Mouse (Mus musculus) G1E (cell line): ENCODE results near the gene Vax1. TPM values are rescaled to one million over a fixed set of nuclear protein-coding genes. Genes with fewer than 3 reads are reported as not detected.

Experiments used
- ATAC-seq: 2 replicates; pipeline ENCODE4 v1.8.0; 2016; ENCODE audit warnings: mild to moderate bottlenecking; ENCODE audit not compliant: insufficient number of reproducible peaks, poor library complexity, low FRiP score, severe bottlenecking; ENCODE audit errors: extremely low read depth
- DNase-seq: peaks from one replicate; pipeline ENCODE4 v3.0.0; 2012; ENCODE audit warnings: low spot score
- H3K27me3 ChIP-seq: 2 replicates; pipeline ENCODE4 v1.6.1; 2012; ENCODE audit warnings: mild to moderate bottlenecking, low read length, inconsistent platforms; ENCODE audit not compliant: insufficient read depth
- H3K36me3 ChIP-seq: replicated peaks from 2 replicates; pipeline ENCODE3; 2012; ENCODE audit warnings: mild to moderate bottlenecking, inconsistent platforms
- H3K4me1 ChIP-seq: 2 replicates; pipeline ENCODE4 v1.6.1; 2012; ENCODE audit warnings: low read depth, low read length, inconsistent platforms, mixed read lengths; ENCODE audit not compliant: insufficient read depth
- H3K4me3 ChIP-seq: 2 replicates; pipeline ENCODE4 v1.5.1; 2012; ENCODE audit warnings: low read depth, mild to moderate bottlenecking, inconsistent platforms, low read length, moderate library complexity, mixed read lengths
- H3K9me3 ChIP-seq: replicated peaks from 2 replicates; pipeline ENCODE4 v1.6.1; 2012; ENCODE audit warnings: inconsistent platforms
- CTCF ChIP-seq: IDR thresholded peaks from 2 replicates; pipeline ENCODE4 v1.5.1; 2012; ENCODE audit warnings: low read depth, low read length, inconsistent platforms, mixed read lengths
- GATA1 ChIP-seq: IDR thresholded peaks from 2 replicates; pipeline ENCODE4 v1.6.1; 2012; ENCODE audit warnings: borderline replicate concordance, low read length, inconsistent platforms, mixed read lengths
- GATA2 ChIP-seq: IDR thresholded peaks from 2 replicates; pipeline ENCODE4 v1.6.1; 2012; ENCODE audit warnings: low read depth, low read length, inconsistent platforms, borderline replicate concordance
- POLR2AphosphoS5 ChIP-seq: IDR thresholded peaks from 2 replicates; pipeline ENCODE4 v1.6.1; 2012; ENCODE audit warnings: low read depth, low read length, inconsistent platforms; ENCODE audit not compliant: insufficient replicate concordance
- TAL1 ChIP-seq: conservative IDR thresholded peaks from 2 replicates; pipeline ENCODE4 v1.6.1; 2012; ENCODE audit warnings: low read depth, low read length, inconsistent platforms, mixed read lengths
- polyA plus RNA-seq: library from polyadenylated mRNA; stranded (reverse); fragments of >175 nt; gene quantifications from 2 replicates; pipeline ENCODE4 v1.2.3, GENCODE M21; 2012
- total RNA-seq, 2 experiments: library from RNA; stranded (forward) in 1 of 2; stranded (reverse) in 1 of 2; fragments of 200-1000 nt in 1 of 2; fragments of >200 nt in 1 of 2; fragmentation: Nextera tagmentation in 1 of 2; gene quantifications; 2 replicates each; pipeline ENCODE4 v1.2.3; 2014 to 2017

Gene Vax1
- total and polyA plus RNA-seq, 3 experiments, result not detected

- no peak for TF ChIP-seq GATA1
- TF ChIP-seq TAL1, result no peak
- TF ChIP-seq GATA2, result no peak
- TF ChIP-seq POLR2AphosphoS5, result no peak
- no peak for TF ChIP-seq CTCF
- Histone ChIP-seq H3K27me3 (no peaks in the 10 kb centered on the region), H3K36me3 (no peaks in the 10 kb centered on the region), H3K4me3 (no peak overlapping the region), H3K9me3 (no peaks in the 10 kb centered on the region), H3K4me1 (no peaks in the 10 kb centered on the region)
- ATAC-seq (no peak), DNase-seq (no peak)
Observed at GRCm38 (mm10) chr19:59135387-59135786, 34.5 kb downstream of the Vax1 start.

DNA sequence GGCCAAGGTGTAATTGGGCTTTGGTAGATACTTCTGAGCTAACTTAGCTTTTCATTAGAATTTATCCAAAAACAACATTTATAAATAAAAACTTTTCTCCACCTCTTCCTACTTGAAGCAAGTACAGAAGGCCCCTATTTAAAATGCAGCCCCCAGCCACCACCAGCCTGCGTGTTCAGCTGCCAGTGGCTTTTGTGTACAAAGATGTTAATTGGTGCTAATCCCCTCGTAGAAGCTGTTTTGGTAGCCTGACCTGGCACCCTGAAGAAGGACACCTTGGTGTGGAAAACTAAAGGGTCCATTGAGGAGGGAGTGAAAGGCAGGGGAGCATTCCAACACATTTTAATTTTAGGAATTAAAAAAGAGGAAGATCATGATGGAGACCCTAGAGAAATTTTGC, 34.9 kb downstream of the Vax1 start:
- no peak for TF ChIP-seq GATA2
- no peak for TF ChIP-seq GATA1
- TF ChIP-seq POLR2AphosphoS5, result no peak
- TF ChIP-seq CTCF, result no peak
- TF ChIP-seq TAL1, result no peak
- no peak overlapping the region for H3K4me3 ChIP-seq
- H3K36me3 ChIP-seq, result no peaks in the 10 kb centered on the region
- H3K27me3 ChIP-seq, result no peaks in the 10 kb centered on the region
- DNase-seq (no peak), ATAC-seq (no peak)
- H3K9me3 ChIP-seq, result no peaks in the 10 kb centered on the region
- H3K4me1 ChIP-seq, result no peaks in the 10 kb centered on the region

DNA sequence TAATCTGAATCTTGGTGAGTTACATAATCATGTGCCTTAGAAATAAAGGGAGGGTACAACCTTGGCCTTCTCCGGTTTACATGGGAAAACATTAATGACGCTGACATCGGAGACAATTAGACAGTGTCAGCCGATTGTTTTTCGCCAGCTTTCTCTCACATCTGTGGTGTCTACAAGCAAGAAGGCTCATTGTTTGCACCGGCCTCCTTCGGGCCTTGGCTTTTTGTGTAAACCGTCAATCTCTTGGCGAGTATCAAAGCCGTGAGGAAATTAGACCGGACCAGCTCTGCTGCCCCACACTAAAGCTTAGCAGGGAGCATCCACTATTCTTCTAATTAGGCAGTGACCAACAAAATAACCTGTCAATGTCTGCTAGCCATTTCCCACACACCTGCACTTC, 36.7 kb downstream of the Vax1 start:
- ATAC-seq, result no peak
- Histone ChIP-seq H3K27me3 (no peaks in the 10 kb centered on the region), H3K4me1 (no peaks in the 10 kb centered on the region), H3K4me3 (no peak overlapping the region), H3K9me3 (no peaks in the 10 kb centered on the region), H3K36me3 (no peaks in the 10 kb centered on the region)
- DNase-seq, result no peak
- no peak for TF ChIP-seq CTCF
- TF ChIP-seq TAL1, result no peak
- TF ChIP-seq POLR2AphosphoS5, result no peak
- no peak for TF ChIP-seq GATA2
- TF ChIP-seq GATA1, result no peak

DNA sequence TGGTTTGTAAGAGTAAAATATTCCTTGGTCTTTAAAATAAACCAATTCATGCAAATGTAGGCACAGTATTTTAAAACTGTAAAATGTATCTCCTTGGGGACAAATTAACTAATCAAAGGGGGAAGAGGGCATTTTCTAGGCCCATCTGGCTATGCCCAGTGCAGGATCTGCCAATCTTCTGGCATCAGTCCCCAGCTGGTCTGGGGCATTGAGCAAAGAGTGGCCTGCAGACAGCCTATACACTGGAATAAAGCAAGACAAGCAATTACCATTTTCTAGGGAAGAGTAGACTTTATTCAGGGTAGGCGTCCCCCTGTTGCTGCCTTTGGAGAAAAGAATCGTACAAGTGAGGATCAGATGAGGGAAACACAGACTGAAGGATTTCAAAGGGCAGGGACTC, 40.2 kb downstream of the Vax1 start:
- Histone ChIP-seq H3K9me3 (no peaks in the 10 kb centered on the region), H3K27me3 (0 out of 2 replicates have a peak, but pooled peaks cover 2% of the 10 kb centered on the region), H3K4me3 (no peak overlapping the region), H3K4me1 (no peaks in the 10 kb centered on the region), H3K36me3 (no peaks in the 10 kb centered on the region)
- no peak for ATAC-seq
- TF ChIP-seq CTCF (no peak), POLR2AphosphoS5 (no peak), GATA2 (no peak), GATA1 (no peak), TAL1 (no peak)
- no peak for DNase-seq

DNA sequence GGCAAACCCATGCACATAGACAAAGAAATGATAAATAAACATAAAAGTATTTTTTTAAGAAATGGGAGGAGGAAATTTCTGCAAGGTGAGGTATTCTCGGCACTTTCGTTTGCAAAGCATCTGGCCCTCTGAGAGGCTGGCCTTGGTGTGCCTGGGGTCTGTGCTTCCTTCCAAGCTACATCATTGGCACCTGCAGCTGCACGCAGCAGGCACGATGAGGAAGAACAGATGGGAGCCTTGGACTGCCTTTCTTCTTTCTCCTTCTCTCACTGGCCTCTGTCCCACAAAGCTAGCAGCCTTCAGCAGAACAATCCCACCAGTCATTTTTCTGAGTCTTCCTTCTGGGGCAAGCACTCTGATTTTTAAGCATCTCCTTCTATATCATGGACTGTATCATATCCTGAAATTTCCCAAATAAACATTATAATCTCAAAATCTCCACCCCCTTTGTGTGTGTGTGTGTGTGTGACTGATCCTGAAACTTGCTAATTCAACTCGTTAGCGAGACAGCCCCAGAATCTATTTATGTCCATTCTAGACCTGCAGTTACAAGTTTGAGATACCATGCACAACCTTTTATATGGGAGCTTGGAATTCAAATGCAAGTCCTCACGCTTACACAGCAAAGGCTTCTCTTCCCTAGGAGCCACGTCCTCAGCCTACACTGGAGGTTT, 41.2 kb downstream of the Vax1 start:
- Histone ChIP-seq H3K9me3 (no peaks in the 10 kb centered on the region), H3K27me3 (0 out of 2 replicates have a peak, but pooled peaks cover 2% of the 10 kb centered on the region), H3K36me3 (no peaks in the 10 kb centered on the region), H3K4me3 (no peak overlapping the region), H3K4me1 (no peaks in the 10 kb centered on the region)
- ATAC-seq, result no peak
- TF ChIP-seq CTCF, result no peak
- TF ChIP-seq GATA1, result no peak
- no peak for DNase-seq

DNA sequence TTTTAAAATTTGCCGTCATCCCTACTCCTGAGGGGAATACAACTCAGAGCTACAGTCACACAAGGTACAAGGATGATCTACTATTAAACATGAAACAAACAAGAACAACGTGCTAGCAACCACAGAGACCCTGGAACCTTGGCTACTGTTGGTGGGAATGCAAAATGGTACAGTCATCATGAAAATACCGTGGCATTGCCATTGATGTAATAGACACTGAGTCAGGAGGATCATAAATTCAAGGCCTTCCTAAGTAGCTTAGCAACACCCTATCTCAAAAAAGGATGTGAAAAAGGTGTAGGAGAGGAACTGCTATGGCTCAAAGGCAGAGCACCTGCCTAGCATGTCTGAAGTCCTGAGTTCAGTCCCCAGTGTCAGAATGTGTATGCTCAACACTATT, 42.4 kb downstream of the Vax1 start:
- H3K27me3 ChIP-seq, result 0 out of 2 replicates have a peak, but pooled peaks cover 2% of the 10 kb centered on the region
- TF ChIP-seq GATA2 (no peak), CTCF (no peak), GATA1 (no peak), TAL1 (no peak), POLR2AphosphoS5 (no peak)
- H3K9me3 ChIP-seq, result no peaks in the 10 kb centered on the region
- ATAC-seq (no peak), DNase-seq (no peak)
- no peaks in the 10 kb centered on the region for H3K4me1 ChIP-seq
- H3K36me3 ChIP-seq, result no peaks in the 10 kb centered on the region
- H3K4me3 ChIP-seq, result no peak overlapping the region

Other genes starting within 250 kb of the Vax1 start
- gene Eno4, start 226.6 kb downstream of the Vax1 start, total RNA-seq (2014; fragmentation: Nextera tagmentation), result not detected in 2 replicates
- gene Eno4, start 226.6 kb downstream of the Vax1 start, total RNA-seq (2017), result 0.05 and 0.23 TPM in 2 replicates
- gene Eno4, start 226.6 kb downstream of the Vax1 start, polyA plus RNA-seq, result 0.11 TPM in 2 replicates
- gene Hspa12a, start 226.4 kb downstream of the Vax1 start, total RNA-seq (2014; fragmentation: Nextera tagmentation), result not detected in 2 replicates
- gene Hspa12a, start 226.4 kb downstream of the Vax1 start, total RNA-seq (2017), result 0.58 and 1.3 TPM in 2 replicates
- gene Hspa12a, start 226.4 kb downstream of the Vax1 start, polyA plus RNA-seq, result not detected in 2 replicates
- not detected in 2 replicates for gene Shtn1, start 94.0 kb downstream of the Vax1 start, total RNA-seq (2014; fragmentation: Nextera tagmentation)
- 0.27 TPM in 1 of 2 replicates, not detected in the other for gene Shtn1, start 94.0 kb downstream of the Vax1 start, total RNA-seq (2017)
- gene Shtn1, start 94.0 kb downstream of the Vax1 start, polyA plus RNA-seq, result not detected in 2 replicates
- gene Kcnk18, start 49.2 kb upstream of the Vax1 start, total RNA-seq (2014; fragmentation: Nextera tagmentation), result not detected in 2 replicates
- gene Kcnk18, start 49.2 kb upstream of the Vax1 start, total RNA-seq (2017), result 0.05 TPM in 1 of 2 replicates, not detected in the other
- gene Kcnk18, start 49.2 kb upstream of the Vax1 start, polyA plus RNA-seq, result not detected in 2 replicates
- gene Slc18a2, start 90.8 kb upstream of the Vax1 start, total RNA-seq (2014; fragmentation: Nextera tagmentation), result 0.30 TPM in 1 of 2 replicates, not detected in the other
- 0.35 and 0.44 TPM in 2 replicates for gene Slc18a2, start 90.8 kb upstream of the Vax1 start, total RNA-seq (2017)
- 0.02 and 0.04 TPM in 2 replicates for gene Slc18a2, start 90.8 kb upstream of the Vax1 start, polyA plus RNA-seq
- 62.6 and 81.3 TPM in 2 replicates for gene Rps12-ps3, start 152.2 kb upstream of the Vax1 start, total RNA-seq (2014; fragmentation: Nextera tagmentation)
- 402 and 406 TPM in 2 replicates for gene Rps12-ps3, start 152.2 kb upstream of the Vax1 start, total RNA-seq (2017)
- 33.9 and 53.3 TPM in 2 replicates for gene Rps12-ps3, start 152.2 kb upstream of the Vax1 start, polyA plus RNA-seq
- 81.6 and 85.5 TPM in 2 replicates for gene Pdzd8, start 175.7 kb upstream of the Vax1 start, total RNA-seq (2014; fragmentation: Nextera tagmentation)
- gene Pdzd8, start 175.7 kb upstream of the Vax1 start, total RNA-seq (2017), result 35.1 and 40.0 TPM in 2 replicates
- gene Pdzd8, start 175.7 kb upstream of the Vax1 start, polyA plus RNA-seq, result 15.1 and 17.4 TPM in 2 replicates